Mouse (Mus musculus) embryonic fibroblast, embryonic 13.5 days (primary cell): ENCODE results near the gene Jtb. TPM values are rescaled to one million over a fixed set of nuclear protein-coding genes. Genes with fewer than 3 reads are reported as not detected.

Source experiments
- H3K27ac ChIP-seq: 2 replicates; pipeline ENCODE4 v1.5.1; 2012; ENCODE audit warnings: low read length, control low read depth, inconsistent platforms; ENCODE audit not compliant: insufficient read depth
- H3K4me1 ChIP-seq: 2 replicates; pipeline ENCODE4 v1.6.1; 2011; ENCODE audit warnings: low read length; ENCODE audit not compliant: control insufficient read depth, insufficient read depth
- H3K4me3 ChIP-seq: 2 replicates; pipeline ENCODE4 v1.5.1; 2011; ENCODE audit warnings: mild to moderate bottlenecking, control low read depth, low read length; ENCODE audit not compliant: insufficient read depth
- CTCF ChIP-seq: IDR thresholded peaks from 2 replicates; pipeline ENCODE4 v1.5.1; 2011; ENCODE audit warnings: mild to moderate bottlenecking, control low read depth, low read length, moderate library complexity, borderline replicate concordance; ENCODE audit not compliant: insufficient read depth
- POLR2A ChIP-seq: IDR thresholded peaks from 2 replicates; pipeline ENCODE4 v1.6.1; 2011; ENCODE audit warnings: low read depth, mild to moderate bottlenecking, control low read depth, low read length, moderate library complexity
- polyA plus RNA-seq: library from polyadenylated mRNA; stranded (reverse); fragments of >200 nt; gene quantifications from 2 replicates; pipeline ENCODE4 v1.2.4, GENCODE M21; 2011; ENCODE audit warnings: low read depth; ENCODE audit not compliant: missing spikeins, insufficient read length

Gene Jtb
- 47.1 and 47.5 TPM in 2 replicates for polyA plus RNA-seq

DNA sequence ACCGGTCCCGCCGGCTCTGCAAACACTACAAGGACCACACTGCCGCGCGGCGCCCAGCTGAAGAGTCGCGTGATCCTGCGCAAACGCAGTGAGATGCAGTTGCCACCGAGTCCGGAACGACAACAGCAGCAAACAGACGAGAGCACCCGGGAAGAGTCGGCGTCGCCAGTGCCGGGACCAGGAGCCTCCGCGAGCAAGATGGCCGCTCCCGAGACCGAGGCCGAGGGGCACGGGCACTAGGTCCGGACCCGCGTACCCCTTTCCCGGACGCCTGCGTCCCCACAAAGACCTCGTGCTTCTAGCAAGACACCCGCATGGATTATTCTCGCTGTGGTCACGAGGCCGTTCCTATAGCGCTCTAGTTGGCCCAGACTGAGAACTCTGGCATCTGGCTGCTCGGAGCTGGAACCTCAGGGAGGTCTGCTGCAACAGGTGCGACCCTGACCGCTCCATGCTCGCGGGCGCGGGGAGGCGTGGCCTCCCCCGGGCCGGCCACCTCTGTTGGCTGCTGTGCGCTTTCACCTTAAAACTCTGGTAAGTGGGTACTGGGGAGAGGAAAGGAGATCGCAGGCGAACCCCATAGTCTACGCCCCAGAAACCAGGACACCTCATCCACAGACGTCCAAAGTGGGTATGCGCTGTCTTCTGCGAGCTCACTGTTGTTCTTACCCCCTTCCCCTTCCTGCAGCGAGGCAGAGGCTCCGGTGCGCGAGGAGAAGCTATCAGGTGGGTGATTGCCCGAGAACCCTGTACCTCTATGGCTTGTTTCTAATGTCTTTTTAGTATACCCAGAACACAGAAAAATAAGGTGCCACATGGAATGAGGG lies at the start of gene Jtb:
TSS of gene Jtb (plus strand) at position 91 of the 827 bp plus-strand sequence.
- peak; percentile 85 for TF ChIP-seq POLR2A
- no peak for TF ChIP-seq CTCF
- Histone ChIP-seq H3K4me3 (peak within 1 kb of the TSS; percentile 98), H3K4me1 (peaks cover 2% of the 10 kb centered on the region; the same call in 1 of the 2 replicates), H3K27ac (peak within 1 kb of the TSS; percentile 57; the same call in 1 of the 2 replicates)

DNA sequence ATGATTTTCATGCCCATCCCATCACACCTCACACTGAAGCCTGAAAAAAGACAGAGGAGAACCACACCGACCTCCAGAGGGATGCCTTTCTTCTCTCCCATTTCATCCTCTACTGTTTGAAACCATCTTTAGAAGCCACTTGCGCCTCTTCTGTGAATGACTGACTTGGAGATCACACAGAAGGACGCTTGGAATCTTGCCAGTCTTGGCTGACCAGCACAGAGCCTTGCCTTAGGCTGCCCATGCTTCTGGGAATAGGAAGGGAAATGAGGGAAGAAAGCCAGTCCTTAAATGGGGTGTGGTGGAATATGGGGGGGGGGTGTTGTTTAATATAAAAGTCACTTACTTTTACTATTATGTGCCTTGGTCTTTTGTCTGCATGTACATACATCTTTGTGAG lies 47.8 kb upstream of the Jtb start:
- Histone ChIP-seq H3K4me3 (no peak overlapping the region), H3K27ac (no peak overlapping the region), H3K4me1 (no peaks in the 10 kb centered on the region)
- TF ChIP-seq POLR2A = no peak
- no peak for TF ChIP-seq CTCF

DNA sequence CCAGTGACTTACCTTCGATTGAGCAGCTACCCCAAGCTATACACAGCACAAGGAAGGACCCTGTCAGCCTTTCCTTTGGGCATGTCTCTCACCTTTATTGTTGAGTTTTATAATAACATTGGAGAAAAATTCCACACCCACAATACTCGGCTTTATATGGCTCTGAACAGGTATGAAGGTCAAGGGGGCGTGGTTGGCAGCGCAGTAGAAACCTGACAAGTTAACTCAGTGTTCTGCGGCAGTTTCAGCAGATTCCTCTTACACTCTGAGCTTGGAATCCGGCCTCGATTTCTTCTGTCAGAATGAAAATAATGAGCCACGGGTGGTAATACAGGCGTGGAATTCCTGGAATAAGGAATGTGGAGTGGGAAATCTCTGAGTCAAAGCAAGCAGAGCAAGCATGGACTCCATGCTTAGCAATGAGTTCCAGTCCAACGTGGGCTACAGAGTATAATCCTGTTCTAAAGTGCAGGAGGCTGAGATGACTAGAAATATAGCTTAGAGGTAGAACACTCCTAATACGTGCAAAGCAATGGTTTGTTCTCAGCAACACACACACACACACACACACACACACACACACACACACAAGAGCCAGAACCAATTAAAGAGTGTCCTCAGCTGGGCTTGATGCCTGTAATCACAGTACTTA lies 40.4 kb upstream of the Jtb start:
- TF ChIP-seq CTCF (no peak), POLR2A (no peak)
- no peaks in the 10 kb centered on the region for H3K4me1 ChIP-seq
- H3K27ac ChIP-seq = no peak overlapping the region
- no peak overlapping the region for H3K4me3 ChIP-seq

DNA sequence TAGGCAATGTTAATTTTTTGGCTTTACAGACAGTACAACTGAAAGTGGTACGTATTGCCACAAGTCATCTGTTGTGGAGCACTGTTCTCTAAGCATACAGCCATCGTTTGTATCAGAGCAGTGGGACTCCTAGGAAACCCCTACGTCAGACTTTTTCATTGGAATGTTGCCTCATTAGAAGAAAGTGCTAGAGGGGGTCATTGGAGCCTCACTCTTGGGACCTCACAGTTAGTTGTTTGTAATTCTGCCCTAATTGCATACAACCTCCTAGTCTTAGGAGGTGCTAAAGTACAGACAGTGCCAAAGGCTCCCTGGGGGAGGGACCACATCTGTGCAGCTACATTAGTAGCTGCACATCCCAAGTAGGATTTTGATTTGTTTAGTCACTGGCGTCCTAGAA lies 36.6 kb upstream of the Jtb start:
- Histone ChIP-seq H3K4me3 (no peak overlapping the region), H3K27ac (no peak overlapping the region), H3K4me1 (no peaks in the 10 kb centered on the region; the same call in 1 of the 2 replicates)
- TF ChIP-seq CTCF (no peak), POLR2A (no peak)

DNA sequence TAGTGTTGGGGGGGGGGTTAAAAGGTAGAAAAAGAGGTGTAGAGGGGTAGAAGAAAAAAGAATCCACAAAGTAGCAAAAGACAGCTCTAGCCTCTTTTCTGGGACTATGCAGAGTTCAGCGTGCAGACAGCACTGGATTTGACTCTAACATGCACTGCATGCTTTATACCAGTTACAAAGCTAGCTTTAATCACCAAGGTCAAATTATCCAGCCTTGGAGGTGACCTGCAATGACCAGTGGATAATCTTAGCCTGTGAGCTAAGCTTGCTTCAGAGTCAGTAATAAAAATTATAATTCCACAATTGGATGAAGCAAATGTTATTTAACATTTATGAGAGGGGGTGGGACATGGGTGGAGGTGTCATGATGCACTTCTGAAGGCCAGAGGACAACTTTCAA lies 35.8 kb upstream of the Jtb start:
- no peak for TF ChIP-seq CTCF
- no peak for TF ChIP-seq POLR2A
- Histone ChIP-seq H3K4me3 (no peak overlapping the region), H3K27ac (no peak overlapping the region), H3K4me1 (no peaks in the 10 kb centered on the region; the same call in 1 of the 2 replicates)

DNA sequence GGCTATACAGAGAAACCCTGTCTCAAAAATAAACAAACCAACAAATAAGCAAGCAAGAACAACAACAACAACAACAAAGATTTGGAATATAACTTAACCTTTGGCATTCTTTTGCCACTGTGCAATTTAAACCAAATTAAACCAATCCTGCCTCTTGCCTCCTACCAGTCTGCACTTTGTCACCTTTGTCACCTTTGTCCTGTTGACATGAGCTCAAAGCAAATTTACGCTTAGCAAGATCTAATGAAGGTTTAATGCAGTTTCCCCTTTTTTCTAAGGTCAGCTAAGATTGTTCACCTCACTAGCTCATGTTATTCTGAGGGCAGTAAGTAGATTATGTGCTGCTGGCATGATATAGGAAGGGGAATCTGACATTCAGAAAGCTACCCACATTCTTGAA lies 33.8 kb upstream of the Jtb start:
- no peaks in the 10 kb centered on the region; the same call in 1 of the 2 replicates for H3K4me1 ChIP-seq
- H3K27ac ChIP-seq = peak overlapping the region; percentile 37; the same call in 1 of the 2 replicates
- TF ChIP-seq POLR2A = no peak
- TF ChIP-seq CTCF = no peak
- no peak overlapping the region for H3K4me3 ChIP-seq

DNA sequence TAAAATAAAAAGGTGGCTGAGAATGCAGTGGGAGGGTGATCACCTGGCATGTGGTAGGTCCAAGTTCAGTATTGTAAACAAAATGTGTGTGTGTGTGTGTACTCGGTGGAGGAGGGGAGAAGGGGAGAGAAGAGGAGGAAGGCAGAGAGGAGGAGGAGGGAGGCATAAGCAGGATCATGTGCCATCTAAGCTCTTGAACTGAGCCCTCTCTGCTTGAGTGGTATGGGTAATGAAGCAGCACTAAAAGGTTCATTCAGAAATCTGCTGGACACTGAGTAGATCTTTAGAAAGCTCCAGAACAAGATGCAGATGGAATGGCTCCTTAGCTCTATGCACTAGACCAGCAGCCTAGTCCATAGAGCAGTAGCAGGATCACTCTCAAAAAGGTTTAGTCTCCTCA lies 28.5 kb upstream of the Jtb start:
- no peak overlapping the region for H3K27ac ChIP-seq
- TF ChIP-seq POLR2A (no peak), CTCF (no peak)
- H3K4me1 ChIP-seq = no peaks in the 10 kb centered on the region; the same call in 1 of the 2 replicates
- no peak overlapping the region for H3K4me3 ChIP-seq

DNA sequence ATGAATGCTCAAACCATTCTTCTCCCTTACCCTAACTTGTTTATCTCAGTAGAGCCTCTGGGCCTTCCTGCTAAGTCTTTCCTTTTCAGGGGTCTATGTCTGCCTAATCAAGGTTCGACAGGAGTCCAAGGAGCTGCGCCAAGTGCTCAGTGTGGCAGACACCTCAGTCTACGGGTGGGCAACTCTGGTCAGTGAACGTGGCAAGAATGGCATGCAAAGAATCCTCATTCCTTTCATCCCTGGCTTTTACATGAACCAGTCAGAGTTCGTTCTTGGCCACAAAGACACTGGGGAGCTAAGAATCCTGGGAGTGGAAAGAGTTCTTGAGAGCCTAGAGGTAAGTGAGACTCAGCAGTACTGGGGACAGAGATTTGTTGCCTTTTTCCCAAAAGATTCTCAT lies 27.8 kb upstream of the Jtb start:
- Histone ChIP-seq H3K4me1 (no peaks in the 10 kb centered on the region; the same call in 1 of the 2 replicates), H3K4me3 (no peak overlapping the region), H3K27ac (no peak overlapping the region)
- TF ChIP-seq CTCF (no peak), POLR2A (no peak)

DNA sequence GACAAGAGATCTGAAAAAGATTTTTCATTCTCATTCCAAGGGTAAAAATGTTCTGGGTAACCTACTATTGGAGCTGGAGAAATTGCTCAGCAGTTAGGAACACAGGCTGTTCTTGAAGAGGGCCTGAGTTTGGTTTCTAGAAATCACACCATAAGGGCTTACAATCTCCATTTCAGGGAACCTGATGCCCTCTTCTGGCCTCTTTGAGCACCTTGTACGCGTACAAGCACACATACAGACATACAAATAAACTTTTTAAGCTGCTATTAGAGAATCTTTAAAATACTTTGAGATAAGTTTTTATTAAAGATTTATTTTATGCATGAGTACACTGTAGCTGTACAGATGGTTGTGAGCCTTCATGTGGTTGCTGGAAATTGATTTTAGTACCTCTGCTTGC lies 26.8 kb upstream of the Jtb start:
- Histone ChIP-seq H3K27ac (no peak overlapping the region), H3K4me1 (no peaks in the 10 kb centered on the region), H3K4me3 (no peak overlapping the region)
- TF ChIP-seq POLR2A (no peak), CTCF (no peak)

DNA sequence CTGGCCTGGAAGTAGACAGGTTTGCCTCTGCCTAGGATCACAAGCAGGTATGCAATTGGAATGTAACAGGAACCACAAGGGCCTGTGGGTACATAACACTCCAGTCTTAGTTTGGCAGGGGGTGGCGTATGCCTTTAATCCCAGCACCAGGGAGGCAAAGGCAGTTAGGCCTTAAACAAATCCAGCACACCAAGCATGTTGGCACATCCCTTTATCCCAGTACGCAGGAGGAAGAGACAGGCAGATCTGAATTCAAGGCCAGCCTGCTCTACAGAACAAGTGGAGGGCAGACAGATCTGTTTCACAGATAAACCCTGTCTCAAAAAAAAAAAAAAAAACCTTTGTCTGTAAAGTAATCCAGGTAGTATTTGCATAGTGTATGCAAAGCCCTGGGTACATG lies 22.7 kb upstream of the Jtb start:
- Histone ChIP-seq H3K27ac (no peak overlapping the region), H3K4me1 (peaks cover 6% of the 10 kb centered on the region), H3K4me3 (no peak overlapping the region)
- TF ChIP-seq POLR2A = no peak
